Mouse (Mus musculus) thymus, adult 2 months (tissue): ENCODE results near the gene Ell. TPM values are rescaled to one million over a fixed set of nuclear protein-coding genes. Genes with fewer than 3 reads are reported as not detected.

Experiments
- DNase-seq: peaks from one replicate; pipeline ENCODE4 v3.0.0; 2021
- H3K27ac ChIP-seq: fragments of 200-500 bp; 2 replicates; pipeline ENCODE4 v1.5.1; 2012; ENCODE audit warnings: low read length, control low read depth; ENCODE audit not compliant: control insufficient read depth, insufficient read depth
- H3K27me3 ChIP-seq: fragments of 200-500 bp; 2 replicates; pipeline ENCODE4 v1.6.1; 2012; ENCODE audit warnings: mild to moderate bottlenecking, low read length, moderate library complexity, mixed read lengths; ENCODE audit not compliant: control insufficient read depth, insufficient read depth
- H3K36me3 ChIP-seq: fragments of 200-500 bp; 2 replicates; pipeline ENCODE4 v1.6.1; 2012; ENCODE audit warnings: mild to moderate bottlenecking, low read length, moderate library complexity; ENCODE audit not compliant: control insufficient read depth, insufficient read depth
- H3K4me1 ChIP-seq: fragments of 200-500 bp; replicated peaks from 2 replicates; pipeline ENCODE4 v1.6.1; 2012; ENCODE audit warnings: low read length; ENCODE audit not compliant: control insufficient read depth, insufficient read depth
- H3K4me3 ChIP-seq: fragments of 200-500 bp; 2 replicates; pipeline ENCODE4 v1.5.1; 2012; ENCODE audit warnings: mild to moderate bottlenecking, low read length, control low read depth, moderate library complexity; ENCODE audit not compliant: control insufficient read depth, insufficient read depth
- CTCF ChIP-seq: fragments of 200-500 bp; IDR thresholded peaks from 2 replicates; pipeline ENCODE4 v1.5.1; 2012; ENCODE audit warnings: mild to moderate bottlenecking, control low read depth, low read length, moderate library complexity, borderline replicate concordance; ENCODE audit not compliant: control insufficient read depth, poor library complexity, insufficient read depth; ENCODE audit errors: extremely low read depth
- POLR2A ChIP-seq: fragments of 200-500 bp; IDR thresholded peaks from 2 replicates; pipeline ENCODE4 v1.6.1; 2012; ENCODE audit warnings: mild to moderate bottlenecking, low read length, control low read depth, moderate library complexity; ENCODE audit not compliant: control insufficient read depth, poor library complexity, insufficient read depth; ENCODE audit errors: extremely low read depth
- WGBS: fragments of 180-500 bp; shearing (Covaris S2); methylation state at CpG from one replicate; pipeline ENCODE4 v1.1.7; 2018; 5-methylcytosine and 5-hydroxymethylcytosine counted together
- polyA plus RNA-seq: library from polyadenylated mRNA; depleted of rRNA; stranded (reverse); fragments of >200 nt; gene quantifications from 2 replicates; pipeline ENCODE4 v1.2.3, GENCODE M21; 2012

Ell gene
- polyA plus RNA-seq, 1 experiment = 40.2 TPM

GRCm38 (mm10) chr8:70615894-70616293 lies 76.6 kb downstream of the Ell start, which contains the start of gene Lrrc25:
Gene Lrrc25, plus strand, starts transcription at chr8:70616155.
- Histone ChIP-seq H3K4me1 (peaks cover 15% of the 10 kb centered on the region), H3K4me3 (0 out of 2 replicates have a peak within 1 kb of the TSS, but pooled peaks have one; percentile 3), H3K36me3 (no peaks in the 10 kb centered on the region), H3K27ac (no peak within 1 kb of the TSS), H3K27me3 (no peaks in the 10 kb centered on the region)
- no peak for TF ChIP-seq CTCF
- TF ChIP-seq POLR2A = no peak
- whole genome bisulfite sequencing = 30% methylated on average over 3 of the region's 3 CpGs
- no peak for DNase-seq

- no peak for TF ChIP-seq POLR2A
- no peak for TF ChIP-seq CTCF
- H3K27me3 ChIP-seq = no peaks in the 10 kb centered on the region
- H3K36me3 ChIP-seq = no peaks in the 10 kb centered on the region
- H3K4me3 ChIP-seq = 0 out of 2 replicates have a peak overlapping the region, but pooled peaks have one; percentile 3
- H3K27ac ChIP-seq = no peak overlapping the region
- H3K4me1 ChIP-seq = peaks cover 10% of the 10 kb centered on the region
- no peak for DNase-seq
- WGBS = 35% methylated on average over 11 of the region's 11 CpGs
These were observed 77.4 kb downstream of the Ell start for GRCm38 (mm10) chr8:70616645-70617044.

GRCm38 (mm10) chr8:70617985-70618384 lies 78.7 kb downstream of the Ell start:
- no peak overlapping the region for H3K27ac ChIP-seq
- TF ChIP-seq CTCF (no peak), POLR2A (no peak)
- peaks cover 8% of the 10 kb centered on the region for H3K4me1 ChIP-seq
- no peaks in the 10 kb centered on the region for H3K27me3 ChIP-seq
- no peak overlapping the region for H3K4me3 ChIP-seq
- 45% methylated on average over 11 of the region's 11 CpGs for WGBS
- no peaks in the 10 kb centered on the region for H3K36me3 ChIP-seq
- no peak for DNase-seq

- no peaks in the 10 kb centered on the region for H3K36me3 ChIP-seq
- H3K27me3 ChIP-seq = no peaks in the 10 kb centered on the region
- no peak for DNase-seq
- H3K4me1 ChIP-seq = peaks cover 8% of the 10 kb centered on the region
- H3K27ac ChIP-seq = no peak overlapping the region
- no peak overlapping the region for H3K4me3 ChIP-seq
- 18% methylated on average over 9 of the region's 9 CpGs for WGBS
- TF ChIP-seq POLR2A = no peak
- TF ChIP-seq CTCF = no peak
These were observed 79.7 kb downstream of the Ell start for GRCm38 (mm10) chr8:70618888-70619334.

GRCm38 (mm10) chr8:70622220-70622619 lies 83.0 kb downstream of the Ell start:
- H3K27ac ChIP-seq = no peak overlapping the region
- WGBS = 92% methylated on average over 3 of the region's 3 CpGs
- no peak for TF ChIP-seq POLR2A
- TF ChIP-seq CTCF = no peak
- no peaks in the 10 kb centered on the region for H3K36me3 ChIP-seq
- H3K27me3 ChIP-seq = no peaks in the 10 kb centered on the region
- H3K4me3 ChIP-seq = no peak overlapping the region
- no peak for DNase-seq
- peaks cover 2% of the 10 kb centered on the region; the same call in 1 of the 2 replicates for H3K4me1 ChIP-seq

- DNase-seq = peak; percentile 52
- no peak overlapping the region for H3K27ac ChIP-seq
- 26% methylated on average over 5 of the region's 5 CpGs for WGBS
- no peaks in the 10 kb centered on the region for H3K27me3 ChIP-seq
- TF ChIP-seq CTCF (0 out of 2 replicates have a peak, but pooled peaks have one; percentile 15), POLR2A (no peak)
- H3K4me3 ChIP-seq = no peak overlapping the region
- peaks cover 2% of the 10 kb centered on the region for H3K4me1 ChIP-seq
- no peaks in the 10 kb centered on the region for H3K36me3 ChIP-seq
These were observed 85.8 kb downstream of the Ell start for GRCm38 (mm10) chr8:70625104-70625503.

- 91% methylated on average over 5 of the region's 5 CpGs for WGBS
These were observed 87.8 kb downstream of the Ell start for GRCm38 (mm10) chr8:70627041-70627440.

More at GRCm38 (mm10) chr8:70627041-70627440, 87.8 kb downstream of the Ell start:
- H3K27me3 ChIP-seq = no peaks in the 10 kb centered on the region
- H3K4me3 ChIP-seq = no peak overlapping the region
- no peak for TF ChIP-seq POLR2A
- TF ChIP-seq CTCF = no peak
- DNase-seq = no peak
- H3K4me1 ChIP-seq = peaks cover 7% of the 10 kb centered on the region
- H3K36me3 ChIP-seq = no peaks in the 10 kb centered on the region
- H3K27ac ChIP-seq = no peak overlapping the region
